Mouse (Mus musculus): ENCODE data around the gene Krt2.

Krt2 gene

GRCm38 (mm10) chr15:101817875-101818274 lies at the start of gene Krt2:
TSS of gene Krt2 (minus strand) at chr15:101818169.
- no peak for DNase-seq (ENCODE audit: extremely low spot score)

- no peak for DNase-seq (ENCODE audit: extremely low spot score)
Measured at GRCm38 (mm10) chr15:101866754-101867153, 48.8 kb upstream of the Krt2 start.

GRCm38 (mm10) chr15:101860421-101861130 lies 42.6 kb upstream of the Krt2 start:
- DNase-seq (ENCODE audit: extremely low spot score) = peak; percentile 17

DNA sequence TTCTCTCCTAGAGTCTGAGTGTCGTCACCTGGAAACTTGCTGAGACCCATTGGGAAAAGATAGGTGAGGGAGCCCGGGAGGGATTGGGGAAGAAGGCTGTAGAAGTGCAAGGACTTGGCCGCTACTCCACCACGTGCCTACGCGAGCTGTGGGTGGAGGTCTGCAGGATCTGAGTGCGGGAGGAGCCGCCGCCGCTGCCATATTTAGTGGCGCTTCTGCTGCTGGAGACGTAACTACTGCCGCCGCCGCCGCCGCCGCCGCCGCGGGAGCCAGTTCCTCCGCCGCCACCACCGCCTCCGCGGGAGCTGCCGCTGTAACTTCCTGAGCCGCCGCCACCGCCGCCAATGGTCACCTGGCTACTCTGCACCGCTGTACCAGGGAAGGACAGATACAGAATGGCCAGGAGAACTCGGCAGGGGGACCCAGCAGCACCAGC lies 41.8 kb upstream of the Krt2 start:
- peak; percentile 57 for DNase-seq (ENCODE audit: extremely low spot score)

- peak; percentile 20 for DNase-seq (ENCODE audit: extremely low spot score)
Measured at GRCm38 (mm10) chr15:101858673-101859425, 40.9 kb upstream of the Krt2 start.

- DNase-seq (ENCODE audit: extremely low spot score) = no peak
Measured at GRCm38 (mm10) chr15:101856696-101857095, 38.7 kb upstream of the Krt2 start.

DNA sequence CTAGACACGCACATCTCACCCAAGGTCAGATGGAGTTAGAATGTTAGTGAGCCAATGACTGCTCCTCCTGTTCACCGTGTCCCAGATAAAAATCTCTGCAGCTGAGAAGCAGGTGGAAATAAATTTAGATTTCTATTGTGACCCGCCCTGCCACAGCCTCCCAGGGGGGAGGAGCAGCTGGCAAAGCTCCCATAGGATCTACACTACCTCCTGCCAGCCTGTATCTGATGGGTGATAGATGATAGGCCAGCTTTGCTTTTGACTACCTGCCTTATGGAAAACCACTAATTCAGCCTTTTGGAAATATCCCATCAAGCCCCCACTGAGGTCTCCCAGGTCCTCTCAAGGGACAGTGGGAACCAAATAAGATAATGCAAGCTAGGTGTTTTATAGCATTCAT lies 37.8 kb upstream of the Krt2 start:
- no peak for DNase-seq (ENCODE audit: extremely low spot score)

DNA sequence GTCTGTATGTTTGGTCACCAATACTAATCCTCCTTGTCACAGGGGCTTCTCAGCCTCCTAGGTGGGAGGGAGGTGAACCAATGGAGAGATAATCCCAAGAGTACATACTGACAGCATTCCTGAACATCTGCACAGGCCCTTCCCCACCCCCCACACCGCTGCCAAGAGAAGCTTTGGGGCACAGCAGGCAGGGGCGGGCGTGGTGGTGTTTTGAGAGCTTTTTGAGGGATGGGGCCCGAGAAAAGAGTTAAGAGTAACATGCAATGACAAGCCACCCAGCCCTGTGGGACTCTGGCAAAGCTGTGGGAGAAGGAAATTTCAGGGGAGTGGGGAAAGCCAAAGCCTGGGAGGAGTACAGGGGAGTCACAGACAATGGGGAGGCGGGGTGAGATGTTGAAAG lies 36.3 kb upstream of the Krt2 start:
- DNase-seq (ENCODE audit: extremely low spot score) = peak; percentile 1

DNA sequence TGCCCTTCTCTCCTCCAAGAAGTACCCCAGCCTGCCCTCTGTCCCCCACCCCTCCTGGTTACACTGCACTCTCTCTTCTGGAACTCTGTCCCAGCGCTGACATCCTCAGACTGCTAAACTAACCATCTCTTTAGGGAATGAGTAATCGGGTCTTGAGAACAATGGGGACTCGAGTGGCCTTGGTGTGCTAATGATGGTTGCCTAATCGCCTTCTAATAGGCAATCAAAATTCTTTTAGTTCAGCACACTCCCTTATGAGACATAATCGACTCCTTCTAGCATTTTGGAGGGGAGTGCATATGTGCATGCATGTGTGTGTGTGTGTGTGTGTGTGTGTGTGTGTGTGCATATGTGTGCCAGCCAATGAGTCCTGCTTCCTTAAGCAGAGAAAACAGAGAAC lies 34.6 kb upstream of the Krt2 start:
- no peak for DNase-seq (ENCODE audit: extremely low spot score)

GRCm38 (mm10) chr15:101850694-101851093 lies 32.7 kb upstream of the Krt2 start, which contains the start of gene Krt1:
TSS of gene Krt1 (minus strand) at chr15:101850794.
- no peak for DNase-seq (ENCODE audit: extremely low spot score)

GRCm38 (mm10) chr15:101845971-101846403 lies 28.0 kb upstream of the Krt2 start:
- DNase-seq (ENCODE audit: extremely low spot score) = peak; percentile 47

- no peak for DNase-seq (ENCODE audit: extremely low spot score)
Measured at GRCm38 (mm10) chr15:101843192-101843591, 25.2 kb upstream of the Krt2 start.

GRCm38 (mm10) chr15:101834784-101835328 lies 16.9 kb upstream of the Krt2 start:
- no peak for DNase-seq (ENCODE audit: extremely low spot score)

DNA sequence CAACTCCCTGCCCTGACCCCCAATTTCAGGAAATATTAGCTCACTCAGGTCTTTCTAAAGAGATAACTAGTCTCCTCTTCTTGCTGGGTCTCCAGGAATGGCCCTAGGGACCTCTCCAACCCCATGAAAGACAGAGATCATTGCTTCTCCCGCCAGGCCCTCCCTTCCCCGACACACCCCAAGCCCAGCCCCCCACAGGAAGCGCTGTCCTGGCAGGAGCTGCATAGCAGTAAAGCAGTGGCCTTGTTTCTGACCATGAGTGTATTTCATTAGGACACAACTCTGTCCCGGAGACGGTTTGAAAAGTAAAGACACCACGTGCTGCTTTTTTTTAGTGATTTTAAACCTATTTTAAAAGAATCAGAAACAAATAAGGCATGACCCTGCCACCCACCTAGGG lies 15.2 kb upstream of the Krt2 start:
- no peak for DNase-seq (ENCODE audit: extremely low spot score)

GRCm38 (mm10) chr15:101829441-101829840 lies 11.5 kb upstream of the Krt2 start:
- no peak for DNase-seq (ENCODE audit: extremely low spot score)

GRCm38 (mm10) chr15:101821786-101822185 lies 3.8 kb upstream of the Krt2 start:
- DNase-seq (ENCODE audit: extremely low spot score) = no peak

- no peak for DNase-seq (ENCODE audit: extremely low spot score)
Measured at GRCm38 (mm10) chr15:101803052-101803822, 14.7 kb downstream of the Krt2 start.

GRCm38 (mm10) chr15:101802296-101802835 lies 15.6 kb downstream of the Krt2 start, which contains the start of gene Krt73:
TSS of gene Krt73 (minus strand) at chr15:101802346.
- DNase-seq (ENCODE audit: extremely low spot score) = no peak

GRCm38 (mm10) chr15:101790867-101791266 lies 27.1 kb downstream of the Krt2 start:
- DNase-seq (ENCODE audit: extremely low spot score) = no peak

DNA sequence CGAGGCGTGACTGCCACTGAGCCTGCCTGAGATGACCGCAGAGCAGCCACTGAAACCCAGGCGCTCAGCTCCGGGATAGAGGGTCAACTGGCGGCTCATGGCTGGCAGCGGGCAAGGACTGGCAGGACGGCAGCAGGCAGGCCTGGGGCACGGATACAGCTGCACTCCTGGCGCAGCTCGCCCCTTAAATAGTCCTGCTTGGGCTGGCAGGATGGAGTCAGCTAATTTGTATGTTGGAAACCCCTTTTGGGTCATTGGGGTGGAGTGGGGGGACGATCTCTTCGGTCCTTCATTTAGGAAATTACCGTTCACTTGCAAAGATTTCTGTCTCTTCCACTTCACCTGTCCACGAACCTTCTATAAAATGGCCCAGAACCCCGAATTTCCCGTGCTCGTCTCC lies 31.6 kb downstream of the Krt2 start, which contains the start of gene Krt72:
Gene Krt72 (minus strand): TSS at position 101 of the 400 bp plus-strand sequence.
- no peak for DNase-seq (ENCODE audit: extremely low spot score)

- no peak for DNase-seq (ENCODE audit: extremely low spot score)
Measured at GRCm38 (mm10) chr15:101773420-101773819, 44.5 kb downstream of the Krt2 start.

DNA sequence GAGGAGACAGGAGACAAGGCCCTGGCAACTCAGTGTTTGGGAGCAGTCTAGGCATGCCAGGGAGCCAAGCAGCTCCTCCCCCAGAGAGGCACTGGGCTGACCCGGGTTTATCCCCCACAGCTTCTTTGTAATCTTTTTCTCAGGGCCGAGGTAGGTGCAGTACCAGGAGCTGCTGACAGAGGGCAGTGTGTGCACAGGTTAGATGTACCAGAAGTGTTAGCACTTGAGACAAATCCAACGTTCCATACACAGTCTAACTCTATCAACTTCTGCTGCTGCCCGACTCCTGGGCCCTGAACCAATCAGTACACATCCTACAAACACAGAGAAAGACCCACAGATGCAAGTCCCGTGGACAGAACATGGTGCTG lies 45.3 kb downstream of the Krt2 start:
- peak; percentile 91 for DNase-seq (ENCODE audit: extremely low spot score)
